Mouse (Mus musculus): ENCODE measurements around the gene Oxnad1. TPM values are rescaled to one million over a fixed set of nuclear protein-coding genes. Genes with fewer than 3 reads are reported as not detected.

Gene Oxnad1
- polyA plus RNA-seq, 1 experiment from 2014 or later, result 20.0 TPM

- Histone ChIP-seq H3K36me3 (no peaks in the 10 kb centered on the region), H3K4me2 (replicated peaks) (no peak overlapping the region), H3K4me1 (no peaks in the 10 kb centered on the region), H3K9ac (no peak overlapping the region), H3K27ac (no peak overlapping the region), H3K9me3 (peaks cover 14% of the 10 kb centered on the region; the same call in 1 of the 2 replicates), H3K4me3 (no peak overlapping the region), H3K27me3 (no peaks in the 10 kb centered on the region)
- WGBS, result 84% methylated on average over 2 of the region's 2 CpGs
- no peak for ATAC-seq (ENCODE audit: low FRiP score, low read depth)
Measured at GRCm38 (mm10) chr14:32150872-32151271, 65.7 kb downstream of the Oxnad1 start.

- peaks cover 5% of the 10 kb centered on the region; the same call in 1 of the 2 replicates for H3K9me3 ChIP-seq
- ATAC-seq (ENCODE audit: low FRiP score, low read depth), result no peak
- H3K4me2 ChIP-seq (replicated peaks), result no peak overlapping the region
- H3K27me3 ChIP-seq, result no peaks in the 10 kb centered on the region
- no peaks in the 10 kb centered on the region for H3K4me1 ChIP-seq
- no peak overlapping the region for H3K4me3 ChIP-seq
- WGBS, result 89% methylated on average over 18 of the region's 18 CpGs
- H3K36me3 ChIP-seq, result no peaks in the 10 kb centered on the region
- H3K27ac ChIP-seq, result no peak overlapping the region
- no peak overlapping the region for H3K9ac ChIP-seq
Measured at GRCm38 (mm10) chr14:32152243-32152965, 67.2 kb downstream of the Oxnad1 start.

Other genes with a start within 250 kb of the Oxnad1 start
- gene Galnt15, start 56.4 kb upstream of the Oxnad1 start, polyA plus RNA-seq (2015; fragmentation: Nextera tagmentation; extraction: Ambion mirVana), result 0.04 and 0.06 TPM in 2 replicates
- 86.9 and 88.2 TPM in 2 replicates for gene Dph3, start 355 bp downstream of the Oxnad1 start, polyA plus RNA-seq (2015; fragmentation: Nextera tagmentation; extraction: Ambion mirVana)
- gene Msmb, start 56.6 kb downstream of the Oxnad1 start, polyA plus RNA-seq (2015; fragmentation: Nextera tagmentation; extraction: Ambion mirVana), result not detected in 2 replicates
- gene Ncoa4, start 74.5 kb downstream of the Oxnad1 start, polyA plus RNA-seq (2015; fragmentation: Nextera tagmentation; extraction: Ambion mirVana), result 76.0 and 80.0 TPM in 2 replicates
- gene Timm23, start 116.5 kb downstream of the Oxnad1 start, polyA plus RNA-seq (2015; fragmentation: Nextera tagmentation; extraction: Ambion mirVana), result 285 and 295 TPM in 2 replicates
- gene Parg, start 116.6 kb downstream of the Oxnad1 start, polyA plus RNA-seq (2015; fragmentation: Nextera tagmentation; extraction: Ambion mirVana), result 48.1 and 49.5 TPM in 2 replicates
- gene Ogdhl, start 236.6 kb downstream of the Oxnad1 start, polyA plus RNA-seq (2015; fragmentation: Nextera tagmentation; extraction: Ambion mirVana), result 16.7 and 17.3 TPM in 2 replicates